Mouse (Mus musculus): ENCODE data around the gene Gss. TPM values are rescaled to one million over a fixed set of nuclear protein-coding genes. Genes with fewer than 3 reads are reported as not detected.

The Gss gene
- polyA plus RNA-seq, 1 experiment from 2014 or later: 14.8 TPM

- DNase-seq (no peak), ATAC-seq (ENCODE audit: low FRiP score, low TSS enrichment) (no peak)
- Histone ChIP-seq H3K4me1 (ENCODE audit: control insufficient read depth, insufficient read depth, low read length) (0 out of 2 replicates have a peak, but pooled peaks cover 3% of the 10 kb centered on the region), H3K9me3 (ENCODE audit: control insufficient read depth, low read length) (no peaks in the 10 kb centered on the region), H3K4me2 (ENCODE audit: low read length) (no peak overlapping the region), H3K27ac (replicated peaks; ENCODE audit: low read depth, low read length) (no peak overlapping the region), H3K9ac (replicated peaks; ENCODE audit: low read length) (no peak overlapping the region), H3K27me3 (ENCODE audit: control insufficient read depth, insufficient read depth, low read length) (no peaks in the 10 kb centered on the region), H3K36me3 (ENCODE audit: control insufficient read depth, insufficient read depth, low read length) (no peaks in the 10 kb centered on the region), H3K4me3 (replicated peaks; ENCODE audit: low read depth, low read length) (no peak overlapping the region)
- 64% methylated on average over 5 of the region's 5 CpGs for WGBS
Measured at GRCm38 (mm10) chr2:155523706-155524105, 68.9 kb downstream of the Gss start.

DNA sequence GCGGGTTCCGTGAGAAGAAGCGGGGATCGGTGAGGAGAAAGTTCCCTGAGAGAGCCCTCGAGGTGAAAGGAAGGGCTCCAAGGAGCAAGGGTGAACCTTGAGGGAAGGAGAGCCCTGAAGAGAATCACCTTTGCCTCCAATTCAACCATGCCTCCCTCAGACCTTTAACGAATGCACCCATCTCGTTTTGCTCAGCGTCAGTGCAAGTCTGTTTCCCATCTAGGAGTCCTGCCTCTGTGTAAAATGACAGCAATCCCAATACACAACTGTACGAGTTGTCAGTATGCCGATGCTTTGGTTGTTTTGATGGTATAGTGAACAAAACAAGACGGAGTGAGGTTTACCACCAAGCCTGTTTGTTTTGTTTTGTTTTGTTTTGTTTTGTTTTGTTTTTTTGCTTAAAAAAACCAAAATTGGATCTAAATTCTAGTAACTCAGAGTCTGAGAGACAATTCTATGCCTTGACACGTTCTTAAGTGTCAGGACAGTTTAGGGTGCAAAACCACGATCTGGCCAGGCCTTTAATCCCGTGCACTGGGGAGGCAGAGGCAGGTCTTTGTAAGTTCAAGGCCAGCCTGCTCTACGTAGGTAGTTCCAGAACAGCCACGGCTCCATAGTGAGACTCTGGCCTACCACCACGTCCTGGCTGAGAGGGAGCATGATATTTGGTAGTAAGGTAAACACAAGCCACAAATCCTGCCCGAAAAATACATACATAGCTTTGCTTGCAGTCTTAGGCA is 73.9 kb downstream of the Gss start:
- 25% methylated on average over 18 of the region's 18 CpGs for WGBS
- H3K27ac ChIP-seq (replicated peaks; ENCODE audit: low read depth, low read length): peak overlapping the region; percentile 82
- H3K36me3 ChIP-seq (ENCODE audit: control insufficient read depth, insufficient read depth, low read length): no peaks in the 10 kb centered on the region
- H3K27me3 ChIP-seq (ENCODE audit: control insufficient read depth, insufficient read depth, low read length): no peaks in the 10 kb centered on the region
- H3K9ac ChIP-seq (replicated peaks; ENCODE audit: low read length): peak overlapping the region; percentile 59
- peak overlapping the region; percentile 75 for H3K4me2 ChIP-seq (ENCODE audit: low read length)
- peaks cover 11% of the 10 kb centered on the region; the same call in 1 of the 2 replicates for H3K4me1 ChIP-seq (ENCODE audit: control insufficient read depth, insufficient read depth, low read length)
- H3K4me3 ChIP-seq (replicated peaks; ENCODE audit: low read depth, low read length): peak overlapping the region; percentile 66
- DNase-seq: no peak
- H3K9me3 ChIP-seq (ENCODE audit: control insufficient read depth, low read length): no peaks in the 10 kb centered on the region
- ATAC-seq (ENCODE audit: low FRiP score, low TSS enrichment): no peak

- H3K4me1 ChIP-seq (ENCODE audit: control insufficient read depth, insufficient read depth, low read length): peaks cover 19% of the 10 kb centered on the region
- ATAC-seq (ENCODE audit: low FRiP score, low TSS enrichment) (peak; percentile 98), DNase-seq (peak; percentile 98)
- peak within 1 kb of the TSS; percentile 82 for H3K27ac ChIP-seq (replicated peaks; ENCODE audit: low read depth, low read length)
- WGBS: 4% methylated on average over 70 of the region's 70 CpGs
- H3K9ac ChIP-seq (replicated peaks; ENCODE audit: low read length): peak within 1 kb of the TSS; percentile 59
- H3K9me3 ChIP-seq (ENCODE audit: control insufficient read depth, low read length): no peaks in the 10 kb centered on the region
- H3K36me3 ChIP-seq (ENCODE audit: control insufficient read depth, insufficient read depth, low read length): no peaks in the 10 kb centered on the region
- peak within 1 kb of the TSS; percentile 66 for H3K4me3 ChIP-seq (replicated peaks; ENCODE audit: low read depth, low read length)
- no peaks in the 10 kb centered on the region for H3K27me3 ChIP-seq (ENCODE audit: control insufficient read depth, insufficient read depth, low read length)
- H3K4me2 ChIP-seq (ENCODE audit: low read length): peak within 1 kb of the TSS; percentile 75
Measured at GRCm38 (mm10) chr2:155517455-155518423, 74.9 kb downstream of the Gss start, which contains the start of the genes Acss2 and Ggt7. Gene Acss2, plus strand, starts transcription at chr2:155517948. Gene Ggt7, minus strand, starts transcription at chr2:155518237.

DNA sequence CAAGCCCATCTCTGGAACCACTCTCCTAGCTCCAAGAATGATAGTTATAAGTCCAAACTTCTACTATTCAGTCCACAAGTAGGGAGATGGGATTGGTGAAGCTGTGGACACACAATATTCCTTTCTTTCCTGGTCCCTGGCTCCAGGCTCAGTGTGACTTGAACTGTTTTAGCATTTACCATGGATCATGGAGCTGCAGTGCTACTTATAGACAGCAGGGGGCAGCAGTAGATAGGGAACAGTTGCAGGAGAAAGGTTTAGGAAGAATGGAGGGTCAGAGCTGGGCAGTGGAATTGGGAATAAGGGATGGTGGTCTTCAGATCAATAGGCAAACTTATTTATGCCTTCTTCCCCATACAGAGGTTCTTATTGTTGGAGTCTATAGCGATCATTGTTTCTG is 76.7 kb downstream of the Gss start:
- Histone ChIP-seq H3K36me3 (ENCODE audit: control insufficient read depth, insufficient read depth, low read length) (no peaks in the 10 kb centered on the region), H3K27me3 (ENCODE audit: control insufficient read depth, insufficient read depth, low read length) (no peaks in the 10 kb centered on the region), H3K27ac (replicated peaks; ENCODE audit: low read depth, low read length) (no peak overlapping the region), H3K9ac (replicated peaks; ENCODE audit: low read length) (no peak overlapping the region), H3K4me2 (ENCODE audit: low read length) (no peak overlapping the region), H3K4me3 (replicated peaks; ENCODE audit: low read depth, low read length) (no peak overlapping the region), H3K4me1 (ENCODE audit: control insufficient read depth, insufficient read depth, low read length) (peaks cover 23% of the 10 kb centered on the region), H3K9me3 (ENCODE audit: control insufficient read depth, low read length) (no peaks in the 10 kb centered on the region)
- ATAC-seq (ENCODE audit: low FRiP score, low TSS enrichment) (no peak), DNase-seq (peak; percentile 87)
- WGBS: 12% methylated on average over 1 of the region's 1 CpGs

GRCm38 (mm10) chr2:155514666-155515065 is 77.9 kb downstream of the Gss start:
- H3K36me3 ChIP-seq (ENCODE audit: control insufficient read depth, insufficient read depth, low read length): 0 out of 2 replicates have a peak, but pooled peaks cover 3% of the 10 kb centered on the region
- H3K27ac ChIP-seq (replicated peaks; ENCODE audit: low read depth, low read length): peak overlapping the region; percentile 85
- H3K4me1 ChIP-seq (ENCODE audit: control insufficient read depth, insufficient read depth, low read length): peaks cover 23% of the 10 kb centered on the region
- no peaks in the 10 kb centered on the region for H3K27me3 ChIP-seq (ENCODE audit: control insufficient read depth, insufficient read depth, low read length)
- under 1% methylated on average over 23 of the region's 23 CpGs for WGBS
- H3K4me2 ChIP-seq (ENCODE audit: low read length): peak overlapping the region; percentile 83
- peak; percentile 54 for ATAC-seq (ENCODE audit: low FRiP score, low TSS enrichment)
- peak; percentile 87 for DNase-seq
- H3K4me3 ChIP-seq (replicated peaks; ENCODE audit: low read depth, low read length): peak overlapping the region; percentile 68
- H3K9ac ChIP-seq (replicated peaks; ENCODE audit: low read length): peak overlapping the region; percentile 88
- H3K9me3 ChIP-seq (ENCODE audit: control insufficient read depth, low read length): no peaks in the 10 kb centered on the region

DNA sequence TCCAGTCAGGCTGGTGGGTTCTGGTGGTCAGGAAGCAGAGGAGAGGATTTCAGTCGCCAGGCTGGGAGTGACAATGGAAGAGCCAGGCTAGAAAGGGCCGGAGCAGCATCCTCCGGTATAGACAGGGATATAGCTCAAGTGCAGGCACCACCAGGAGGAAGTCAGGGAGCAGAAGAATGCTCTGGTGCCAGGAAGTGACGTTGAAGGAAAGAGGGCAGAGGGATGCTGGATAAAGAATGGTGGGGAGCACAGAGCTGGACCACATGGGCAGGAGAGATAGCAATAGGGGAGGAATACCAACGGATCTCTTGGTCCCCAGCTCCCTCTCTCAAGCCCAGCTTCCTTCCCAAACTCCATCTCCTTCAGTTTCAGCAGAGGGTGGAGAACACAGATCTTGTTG is 79.1 kb downstream of the Gss start:
- peaks cover 18% of the 10 kb centered on the region for H3K4me1 ChIP-seq (ENCODE audit: control insufficient read depth, insufficient read depth, low read length)
- 0 out of 2 replicates have a peak overlapping the region, but pooled peaks have one; percentile 85 for H3K27ac ChIP-seq (replicated peaks; ENCODE audit: low read depth, low read length)
- DNase-seq: peak; percentile 28
- H3K36me3 ChIP-seq (ENCODE audit: control insufficient read depth, insufficient read depth, low read length): 0 out of 2 replicates have a peak, but pooled peaks cover 4% of the 10 kb centered on the region
- WGBS: 67% methylated on average over 5 of the region's 5 CpGs
- H3K9me3 ChIP-seq (ENCODE audit: control insufficient read depth, low read length): no peaks in the 10 kb centered on the region
- H3K4me3 ChIP-seq (replicated peaks; ENCODE audit: low read depth, low read length): peak overlapping the region; percentile 68
- no peaks in the 10 kb centered on the region for H3K27me3 ChIP-seq (ENCODE audit: control insufficient read depth, insufficient read depth, low read length)
- H3K4me2 ChIP-seq (ENCODE audit: low read length): peak overlapping the region; percentile 83
- no peak for ATAC-seq (ENCODE audit: low FRiP score, low TSS enrichment)
- H3K9ac ChIP-seq (replicated peaks; ENCODE audit: low read length): peak overlapping the region; percentile 88

MicroRNAs within 50 kb of the gene (microRNA counts, 519-probe panel; counts per million panel counts)
- microRNA mmu-miR-499: not detected

Small RNA genes within 50 kb of the gene (microRNA-seq; reads per million reads assigned to microRNA genes)
- gene Mir499: 3.2 reads per million, percentile 21 among the genes with 10 or more reads in this experiment

Other genes starting within 250 kb of the Gss start
- gene Pigu, start 235.4 kb downstream of the Gss start, polyA plus RNA-seq (2014; fragmentation: Nextera tagmentation; extraction: Ambion mirVana): 63.5 and 65.8 TPM in 2 replicates
- 82.5 and 98.6 TPM in 2 replicates for gene Trp53inp2, start 211.8 kb downstream of the Gss start, polyA plus RNA-seq (2014; fragmentation: Nextera tagmentation; extraction: Ambion mirVana)
- gene Ncoa6, start 118.9 kb downstream of the Gss start, polyA plus RNA-seq (2014; fragmentation: Nextera tagmentation; extraction: Ambion mirVana): 36.6 and 41.5 TPM in 2 replicates
- 22.4 and 25.7 TPM in 2 replicates for gene Acss2, start 74.9 kb downstream of the Gss start, polyA plus RNA-seq (2014; fragmentation: Nextera tagmentation; extraction: Ambion mirVana)
- gene Ggt7, start 74.6 kb downstream of the Gss start, polyA plus RNA-seq (2014; fragmentation: Nextera tagmentation; extraction: Ambion mirVana): 41.1 and 43.2 TPM in 2 replicates
- 0.64 and 0.77 TPM in 2 replicates for gene Myh7b, start 18.4 kb upstream of the Gss start, polyA plus RNA-seq (2014; fragmentation: Nextera tagmentation; extraction: Ambion mirVana)
- 154 and 171 TPM in 2 replicates for gene Trpc4ap, start 99.6 kb upstream of the Gss start, polyA plus RNA-seq (2014; fragmentation: Nextera tagmentation; extraction: Ambion mirVana)
- gene Edem2, start 136.7 kb upstream of the Gss start, polyA plus RNA-seq (2014; fragmentation: Nextera tagmentation; extraction: Ambion mirVana): 42.6 and 47.2 TPM in 2 replicates
- not detected in 2 replicates for gene Gm17581, start 143.1 kb upstream of the Gss start, polyA plus RNA-seq (2014; fragmentation: Nextera tagmentation; extraction: Ambion mirVana)
- 1.1 and 2.3 TPM in 2 replicates for gene Procr, start 158.3 kb upstream of the Gss start, polyA plus RNA-seq (2014; fragmentation: Nextera tagmentation; extraction: Ambion mirVana)
- 17.7 and 24.6 TPM in 2 replicates for gene Mmp24, start 182.5 kb upstream of the Gss start, polyA plus RNA-seq (2014; fragmentation: Nextera tagmentation; extraction: Ambion mirVana)
- 25.5 and 38.5 TPM in 2 replicates for gene BC029722, start 226.6 kb upstream of the Gss start, polyA plus RNA-seq (2014; fragmentation: Nextera tagmentation; extraction: Ambion mirVana)
- 129 and 134 TPM in 2 replicates for gene Eif6, start 234.1 kb upstream of the Gss start, polyA plus RNA-seq (2014; fragmentation: Nextera tagmentation; extraction: Ambion mirVana)
- gene Fam83c, start 242.0 kb upstream of the Gss start, polyA plus RNA-seq (2014; fragmentation: Nextera tagmentation; extraction: Ambion mirVana): 0.38 and 0.41 TPM in 2 replicates

Data from midbrain, embryonic 14.5 days (tissue).